Mouse (Mus musculus) cortical plate, adult 2 months (tissue): ENCODE results near the gene Cdan1. TPM values are rescaled to one million over a fixed set of nuclear protein-coding genes. Genes with fewer than 3 reads are reported as not detected.

Experiments
- H3K27ac ChIP-seq: fragments of 200-500 bp; 2 replicates; pipeline ENCODE4 v1.5.1; 2012; ENCODE audit warnings: low read length, control low read depth, inconsistent platforms; ENCODE audit not compliant: insufficient read depth
- H3K4me1 ChIP-seq: fragments of 200-500 bp; 2 replicates; pipeline ENCODE4 v1.6.1; 2011; ENCODE audit warnings: low read length; ENCODE audit not compliant: control insufficient read depth, insufficient read depth
- H3K4me3 ChIP-seq: fragments of 200-500 bp; 2 replicates; pipeline ENCODE4 v1.5.1; 2011; ENCODE audit warnings: mild to moderate bottlenecking, low read length, control low read depth; ENCODE audit not compliant: insufficient read depth
- CTCF ChIP-seq: fragments of 200-500 bp; IDR thresholded peaks from 2 replicates; pipeline ENCODE4 v1.5.1; 2011; ENCODE audit warnings: mild to moderate bottlenecking, control low read depth, low read length; ENCODE audit not compliant: insufficient read depth; ENCODE audit errors: extremely low read depth
- POLR2A ChIP-seq: fragments of 200-500 bp; IDR thresholded peaks from 2 replicates; pipeline ENCODE4 v1.6.1; 2011; ENCODE audit warnings: mild to moderate bottlenecking, low read length, control low read depth; ENCODE audit not compliant: insufficient read depth; ENCODE audit errors: extremely low read depth
- polyA plus RNA-seq: library from polyadenylated mRNA; depleted of rRNA; stranded (reverse); fragments of >200 nt; gene quantifications from 2 replicates; pipeline ENCODE4 v1.2.3, GENCODE M21; 2012

The Cdan1 gene
- polyA plus RNA-seq, 1 experiment, result 30.6 TPM

DNA sequence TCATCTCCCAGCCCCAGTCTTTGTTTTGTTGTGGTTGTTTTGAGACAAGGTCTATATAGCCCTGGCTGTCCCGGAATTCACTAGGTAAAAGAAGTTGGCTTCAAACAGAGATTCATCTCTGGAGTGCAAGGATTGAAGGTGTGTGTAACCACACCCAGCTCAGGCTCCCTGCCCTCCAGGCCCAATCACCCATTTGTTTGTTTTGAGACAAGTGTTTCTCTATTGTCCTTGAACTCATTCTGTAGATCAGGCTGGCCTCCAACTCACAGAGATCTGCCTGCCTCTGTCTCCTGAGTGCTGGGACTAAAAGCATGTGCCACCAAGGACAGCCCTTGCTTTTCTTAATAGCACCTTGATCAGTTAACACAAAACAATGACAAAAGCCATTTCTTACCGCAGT, 101.9 kb downstream of the Cdan1 start:
- no peak overlapping the region for H3K4me3 ChIP-seq
- TF ChIP-seq CTCF, result no peak
- no peak for TF ChIP-seq POLR2A
- H3K27ac ChIP-seq, result no peak overlapping the region
- H3K4me1 ChIP-seq, result no peaks in the 10 kb centered on the region

GRCm38 (mm10) chr2:120745496-120745895, 104.4 kb downstream of the Cdan1 start:
- no peak for TF ChIP-seq POLR2A
- no peak for TF ChIP-seq CTCF
- H3K4me3 ChIP-seq, result no peak overlapping the region
- no peaks in the 10 kb centered on the region for H3K4me1 ChIP-seq
- no peak overlapping the region for H3K27ac ChIP-seq

- TF ChIP-seq POLR2A, result no peak
- TF ChIP-seq CTCF, result no peak
- H3K4me3 ChIP-seq, result peak overlapping the region; percentile 100
- H3K27ac ChIP-seq, result no peak overlapping the region
- peaks cover 8% of the 10 kb centered on the region; the same call in 1 of the 2 replicates for H3K4me1 ChIP-seq
Observed at GRCm38 (mm10) chr2:120731877-120732530, 117.9 kb downstream of the Cdan1 start.

DNA sequence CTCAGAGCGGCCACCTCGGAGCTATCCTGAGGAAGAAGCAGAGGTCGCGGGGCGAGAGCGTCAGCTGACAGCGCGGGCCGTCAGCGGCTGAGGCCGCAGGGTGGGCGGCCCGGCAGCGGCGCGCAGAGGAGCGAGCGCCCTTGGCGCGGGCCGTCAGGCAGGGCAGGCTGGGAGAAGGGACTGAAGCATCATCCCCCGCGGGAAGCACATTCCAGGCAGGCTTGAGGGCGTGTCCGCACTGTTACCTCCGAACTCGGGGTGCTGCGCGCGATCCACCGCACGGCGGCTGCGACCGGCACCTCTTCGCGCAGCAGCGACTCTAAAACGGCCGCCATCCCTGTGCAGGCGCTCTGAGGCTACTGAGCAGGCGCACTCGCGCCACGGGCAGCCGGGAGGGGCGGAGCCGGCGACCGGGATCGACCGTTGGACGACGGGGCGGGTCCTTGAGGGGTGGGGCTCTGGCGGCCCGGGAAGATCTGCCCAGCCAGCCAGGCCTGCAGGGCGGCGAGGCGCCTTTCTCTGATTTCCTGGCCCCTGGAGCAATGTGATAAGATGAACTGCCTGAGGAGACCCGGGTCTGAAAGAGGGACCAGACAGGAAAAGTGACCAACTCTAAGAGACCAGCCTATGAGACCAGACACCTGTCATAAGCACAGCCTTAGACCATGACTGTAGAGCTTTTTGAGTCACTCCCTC, 118.6 kb downstream of the Cdan1 start:
- TF ChIP-seq CTCF, result no peak
- peak; percentile 94 for TF ChIP-seq POLR2A
- H3K4me3 ChIP-seq, result peak overlapping the region; percentile 100
- peaks cover 8% of the 10 kb centered on the region; the same call in 1 of the 2 replicates for H3K4me1 ChIP-seq
- peak overlapping the region; percentile 86; the same call in 1 of the 2 replicates for H3K27ac ChIP-seq

- H3K4me1 ChIP-seq, result peaks cover 8% of the 10 kb centered on the region; the same call in 1 of the 2 replicates
- H3K27ac ChIP-seq, result peak overlapping the region; percentile 86; the same call in 1 of the 2 replicates
- peak overlapping the region; percentile 100 for H3K4me3 ChIP-seq
- TF ChIP-seq POLR2A (no peak), CTCF (no peak)
Observed at GRCm38 (mm10) chr2:120730639-120731166, 119.2 kb downstream of the Cdan1 start.

- Histone ChIP-seq H3K27ac (no peak overlapping the region), H3K4me3 (peak overlapping the region; percentile 100), H3K4me1 (peaks cover 8% of the 10 kb centered on the region; the same call in 1 of the 2 replicates)
- TF ChIP-seq CTCF (no peak), POLR2A (no peak)
Observed at GRCm38 (mm10) chr2:120729775-120730585, 119.9 kb downstream of the Cdan1 start.

- H3K27ac ChIP-seq, result peak overlapping the region; percentile 29; the same call in 1 of the 2 replicates
- no peak overlapping the region for H3K4me3 ChIP-seq
- peaks cover 7% of the 10 kb centered on the region; the same call in 1 of the 2 replicates for H3K4me1 ChIP-seq
- no peak for TF ChIP-seq POLR2A
- no peak for TF ChIP-seq CTCF
Observed at GRCm38 (mm10) chr2:120724176-120724575, 125.8 kb downstream of the Cdan1 start.

DNA sequence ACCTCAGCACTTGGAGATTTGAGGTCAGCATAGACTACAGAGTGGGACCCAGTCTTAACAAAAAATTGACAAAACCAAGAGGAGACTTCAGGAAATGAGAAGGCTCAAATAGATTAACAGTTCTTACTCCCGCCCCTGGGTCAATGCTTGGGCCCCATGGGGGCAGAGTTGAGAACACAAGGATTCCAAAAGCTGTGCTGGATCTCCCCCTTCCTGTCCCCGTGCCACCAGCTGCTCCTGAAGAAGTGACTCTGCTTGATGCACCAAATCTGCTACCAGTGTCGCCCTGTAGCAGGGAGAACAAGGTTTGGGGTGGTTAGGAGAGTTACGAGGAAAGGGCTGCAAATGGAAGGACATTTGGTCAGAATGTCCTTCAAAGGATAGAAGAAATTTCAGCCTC, 126.3 kb downstream of the Cdan1 start:
- Histone ChIP-seq H3K27ac (0 out of 2 replicates have a peak overlapping the region, but pooled peaks have one; percentile 29), H3K4me3 (no peak overlapping the region), H3K4me1 (peaks cover 5% of the 10 kb centered on the region; the same call in 1 of the 2 replicates)
- TF ChIP-seq CTCF, result no peak
- no peak for TF ChIP-seq POLR2A

DNA sequence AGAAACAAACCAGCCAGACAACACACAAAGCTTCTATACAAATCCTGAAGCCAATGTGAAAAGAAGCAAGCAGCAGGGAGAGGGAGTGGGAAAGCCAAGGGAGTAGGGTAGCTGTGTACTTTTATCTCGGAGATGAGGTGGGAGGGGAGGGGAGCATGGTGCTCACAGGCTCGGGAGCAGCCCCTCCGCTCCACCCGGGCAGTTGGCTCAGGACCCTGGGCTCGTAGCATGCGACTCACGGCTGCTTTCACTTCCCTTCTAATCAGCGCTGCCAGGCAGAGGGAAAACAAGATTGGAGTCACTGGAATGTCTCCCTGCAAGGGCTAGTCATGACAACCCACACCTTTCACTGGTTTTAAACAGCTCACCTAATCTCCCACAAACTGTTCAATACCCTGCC, 127.4 kb downstream of the Cdan1 start:
- H3K4me1 ChIP-seq, result peaks cover 3% of the 10 kb centered on the region; the same call in 1 of the 2 replicates
- no peak for TF ChIP-seq POLR2A
- TF ChIP-seq CTCF, result no peak
- no peak overlapping the region for H3K4me3 ChIP-seq
- peak overlapping the region; percentile 82; the same call in 1 of the 2 replicates for H3K27ac ChIP-seq
